Comparison of ENCODE assay signal across 17 mouse cellular contexts in the genomic region with DNA sequence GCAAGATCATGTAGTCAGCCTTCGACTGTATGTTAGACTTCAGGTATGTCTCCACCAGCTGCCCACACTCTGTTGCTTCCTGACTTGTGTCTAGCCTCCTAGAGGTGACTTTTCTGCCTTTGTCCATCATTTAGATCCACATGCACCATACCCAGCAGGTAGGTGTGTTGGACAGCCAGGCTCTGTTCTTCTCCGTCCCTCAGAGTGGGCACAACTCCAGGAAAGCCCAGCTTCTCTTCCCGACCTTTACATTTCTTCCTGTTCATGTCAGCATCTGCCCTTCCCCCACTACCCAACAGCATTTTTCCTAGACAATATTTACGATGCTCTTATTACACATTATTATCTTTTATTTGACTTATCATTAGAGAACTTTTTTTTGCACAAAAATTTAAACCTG.
DNase-seq lines count a peak whose midpoint lies in the region; ATAC-seq lines count a peak whose summit lies in the region.
"Had no signal": no experiment of that assay in that cellular context is flagged by ENCODE, and none has a peak within 500 bp of the region (broad histone marks: within the 10 kb centered on the region; RNA-seq: fewer than 3 reads in every experiment).

No protein-coding gene starts in this region.

- intact Hi-C loops in left cerebral cortex, postnatal 4 days (cut with DNase I), result no loop called here

- ATAC-seq in cerebellum, adult (ENCODE audit: insufficient number of reproducible peaks, low FRiP score, low TSS enrichment), result no peak
- ATAC-seq: activated CD4-positive, CD25-positive, alpha-beta regulatory T cell, adult 4 months; forebrain, embryonic 15.5 days; intestine, embryonic 16.5 days had no signal

- DNase-seq in cerebellum, adult 11 months, result peak; percentile 10
- DNase-seq in cerebellum, adult 9-11 months, result peak; percentile 30
- no peak for DNase-seq in cerebellum, adult 9-10 months
- peak; percentile 44 for DNase-seq in left cerebral cortex, postnatal 4 days
- no peak for DNase-seq in left cerebral cortex, adult 11 months (ENCODE audit: low spot score)
- DNase-seq in cerebellum, postnatal 36 days, result peak; percentile 29 to 36
- DNase-seq in layer of hippocampus, adult 18-20 months (ENCODE audit: low spot score in 2 of 2), result no peak
- DNase-seq: adrenal gland, postnatal 10 days; adrenal gland, postnatal 36 days; embryo, embryonic 11 days; gastrocnemius, postnatal 25 days; kidney, adult 18-20 months; kidney, adult 9 months had no signal

Comparison
In these comparisons a context has a peak if more than half of its experiments do, and no peak if none do; other contexts are left out.
1. DNase-seq: peak in cerebellum, adult 11 months (single experiment), cerebellum, adult 9-11 months (single experiment), left cerebral cortex, postnatal 4 days (single experiment) and cerebellum, postnatal 36 days (2 of 2); none in cerebellum, adult 9-10 months (single experiment), left cerebral cortex, adult 11 months (single experiment) and layer of hippocampus, adult 18-20 months (0 of 2).